Mouse (Mus musculus) embryonic facial prominence, embryonic 13.5 days (tissue): ENCODE measurements around the gene Fyb. TPM values are rescaled to one million over a fixed set of nuclear protein-coding genes. Genes with fewer than 3 reads are reported as not detected.

Source experiments
- ATAC-seq: fragments of 200-750 bp; cut with Nextera tagmentation; 2 replicates; pipeline ENCODE4 v1.8.0; 2017; ENCODE audit warnings: low read depth; ENCODE audit not compliant: insufficient number of reproducible peaks, insufficient read depth, low FRiP score, low TSS enrichment
- H3K27ac ChIP-seq: fragments of 300-500 bp; sonication (generic); 2 replicates; pipeline ENCODE4 v1.5.1; 2015; ENCODE audit warnings: moderate library complexity, mild to moderate bottlenecking, inconsistent platforms
- H3K27me3 ChIP-seq: fragments of 300-500 bp; sonication (generic); 2 replicates; pipeline ENCODE4 v1.6.1; 2015; ENCODE audit warnings: mild to moderate bottlenecking, inconsistent platforms
- H3K36me3 ChIP-seq: fragments of 300-500 bp; sonication (generic); 2 replicates; pipeline ENCODE4 v1.6.1; 2015; ENCODE audit warnings: mild to moderate bottlenecking, inconsistent platforms
- H3K4me1 ChIP-seq: fragments of 300-500 bp; sonication (generic); 2 replicates; pipeline ENCODE4 v1.6.1; 2015; ENCODE audit warnings: inconsistent platforms
- H3K4me2 ChIP-seq: fragments of 300-500 bp; sonication (generic); 2 replicates; pipeline ENCODE4 v1.6.1; 2015; ENCODE audit warnings: moderate library complexity, mild to moderate bottlenecking, inconsistent platforms
- H3K4me3 ChIP-seq: fragments of 300-500 bp; sonication (generic); 2 replicates; pipeline ENCODE4 v1.5.1; 2015; ENCODE audit warnings: mild to moderate bottlenecking, inconsistent platforms
- H3K9ac ChIP-seq: fragments of 300-500 bp; sonication (generic); 2 replicates; pipeline ENCODE4 v1.6.1; 2015; ENCODE audit warnings: mild to moderate bottlenecking, inconsistent platforms
- H3K9me3 ChIP-seq: fragments of 300-500 bp; sonication (generic); 2 replicates; pipeline ENCODE4 v1.6.1; 2016; ENCODE audit warnings: inconsistent platforms
- whole genome bisulfite sequencing: fragments of 180-500 bp; shearing (Covaris S2); methylation state at CpG from one replicate; pipeline ENCODE4 v1.1.7; 2015; ENCODE audit warnings: mixed read lengths; 5-methylcytosine and 5-hydroxymethylcytosine counted together
- polyA plus RNA-seq: library from polyadenylated mRNA; unstranded; fragments of >200 nt; fragmentation: Nextera tagmentation; extraction: Ambion mirVana; gene quantifications from 2 replicates; pipeline ENCODE4 v1.2.1, GENCODE M21; 2015

The Fyb gene
- polyA plus RNA-seq, 1 experiment from 2014 or later, result 4.6 TPM

- Histone ChIP-seq H3K9me3 (no peaks in the 10 kb centered on the region), H3K36me3 (no peaks in the 10 kb centered on the region), H3K27ac (no peak overlapping the region), H3K9ac (no peak overlapping the region), H3K4me1 (peaks cover 14% of the 10 kb centered on the region), H3K4me3 (no peak overlapping the region), H3K4me2 (no peak overlapping the region), H3K27me3 (no peaks in the 10 kb centered on the region)
- WGBS, result 82% methylated on average over 6 of the region's 6 CpGs
- ATAC-seq, result no peak
Measured at GRCm38 (mm10) chr15:6628431-6629077, 105.9 kb downstream of the Fyb start.

- no peak overlapping the region for H3K4me3 ChIP-seq
- H3K9ac ChIP-seq, result no peak overlapping the region
- H3K36me3 ChIP-seq, result no peaks in the 10 kb centered on the region
- WGBS, result 77% methylated on average over 4 of the region's 4 CpGs
- H3K4me1 ChIP-seq, result peaks cover 14% of the 10 kb centered on the region
- no peak overlapping the region for H3K4me2 ChIP-seq
- no peaks in the 10 kb centered on the region for H3K9me3 ChIP-seq
- ATAC-seq, result no peak
- H3K27me3 ChIP-seq, result no peaks in the 10 kb centered on the region
- H3K27ac ChIP-seq, result no peak overlapping the region
Measured at GRCm38 (mm10) chr15:6629174-6629573, 106.5 kb downstream of the Fyb start.

GRCm38 (mm10) chr15:6635405-6635804, 112.8 kb downstream of the Fyb start:
- Histone ChIP-seq H3K9ac (no peak overlapping the region), H3K4me3 (no peak overlapping the region), H3K9me3 (no peaks in the 10 kb centered on the region), H3K27ac (no peak overlapping the region), H3K36me3 (no peaks in the 10 kb centered on the region), H3K27me3 (no peaks in the 10 kb centered on the region), H3K4me2 (no peak overlapping the region), H3K4me1 (no peaks in the 10 kb centered on the region)
- ATAC-seq, result no peak
- WGBS, result 34% methylated on average over 3 of the region's 3 CpGs

- no peaks in the 10 kb centered on the region for H3K4me1 ChIP-seq
- WGBS, result 63% methylated on average over 5 of the region's 5 CpGs
Measured at GRCm38 (mm10) chr15:6642223-6642622, 119.6 kb downstream of the Fyb start.

GRCm38 (mm10) chr15:6645498-6645897, 122.8 kb downstream of the Fyb start:
- no peaks in the 10 kb centered on the region for H3K4me1 ChIP-seq
- no peak overlapping the region for H3K9ac ChIP-seq
- no peak for ATAC-seq
- H3K4me3 ChIP-seq, result no peak overlapping the region
- H3K36me3 ChIP-seq, result no peaks in the 10 kb centered on the region
- WGBS, result 68% methylated on average over 3 of the region's 3 CpGs
- H3K27ac ChIP-seq, result no peak overlapping the region
- H3K9me3 ChIP-seq, result no peaks in the 10 kb centered on the region
- no peak overlapping the region for H3K4me2 ChIP-seq
- H3K27me3 ChIP-seq, result no peaks in the 10 kb centered on the region

More at GRCm38 (mm10) chr15:6642223-6642622, 119.6 kb downstream of the Fyb start:
- Histone ChIP-seq H3K36me3 (no peaks in the 10 kb centered on the region), H3K4me2 (no peak overlapping the region), H3K9ac (no peak overlapping the region), H3K27ac (no peak overlapping the region), H3K4me3 (no peak overlapping the region), H3K27me3 (no peaks in the 10 kb centered on the region), H3K9me3 (no peaks in the 10 kb centered on the region)
- ATAC-seq, result no peak

GRCm38 (mm10) chr15:6647066-6647465, 124.4 kb downstream of the Fyb start:
- Histone ChIP-seq H3K4me2 (no peak overlapping the region), H3K27me3 (no peaks in the 10 kb centered on the region), H3K4me3 (no peak overlapping the region), H3K9me3 (no peaks in the 10 kb centered on the region), H3K4me1 (no peaks in the 10 kb centered on the region), H3K27ac (no peak overlapping the region), H3K36me3 (no peaks in the 10 kb centered on the region), H3K9ac (no peak overlapping the region)
- no peak for ATAC-seq
- WGBS, result 87% methylated on average over 1 of the region's 1 CpGs

GRCm38 (mm10) chr15:6648757-6649403, 126.2 kb downstream of the Fyb start:
- ATAC-seq, result no peak
- WGBS, result 76% methylated on average over 7 of the region's 7 CpGs
- H3K36me3 ChIP-seq, result no peaks in the 10 kb centered on the region
- H3K27ac ChIP-seq, result no peak overlapping the region
- H3K27me3 ChIP-seq, result no peaks in the 10 kb centered on the region
- no peaks in the 10 kb centered on the region for H3K4me1 ChIP-seq
- no peaks in the 10 kb centered on the region for H3K9me3 ChIP-seq
- no peak overlapping the region for H3K4me2 ChIP-seq
- no peak overlapping the region for H3K9ac ChIP-seq
- H3K4me3 ChIP-seq, result no peak overlapping the region

GRCm38 (mm10) chr15:6653046-6653445, 130.4 kb downstream of the Fyb start:
- Histone ChIP-seq H3K9me3 (no peaks in the 10 kb centered on the region), H3K27ac (no peak overlapping the region), H3K27me3 (no peaks in the 10 kb centered on the region), H3K4me1 (no peaks in the 10 kb centered on the region), H3K4me3 (no peak overlapping the region), H3K9ac (no peak overlapping the region), H3K4me2 (no peak overlapping the region), H3K36me3 (no peaks in the 10 kb centered on the region)
- ATAC-seq, result no peak
- 83% methylated on average over 4 of the region's 4 CpGs for WGBS

GRCm38 (mm10) chr15:6658081-6658480, 135.4 kb downstream of the Fyb start:
- H3K4me2 ChIP-seq, result no peak overlapping the region
- ATAC-seq, result no peak
- 90% methylated on average over 4 of the region's 4 CpGs for WGBS
- 0 out of 2 replicates have a peak, but pooled peaks cover 4% of the 10 kb centered on the region for H3K4me1 ChIP-seq
- no peak overlapping the region for H3K9ac ChIP-seq
- no peaks in the 10 kb centered on the region for H3K27me3 ChIP-seq
- no peaks in the 10 kb centered on the region for H3K9me3 ChIP-seq
- no peak overlapping the region for H3K27ac ChIP-seq
- H3K4me3 ChIP-seq, result no peak overlapping the region
- no peaks in the 10 kb centered on the region for H3K36me3 ChIP-seq

- Histone ChIP-seq H3K27me3 (no peaks in the 10 kb centered on the region), H3K9ac (no peak overlapping the region), H3K9me3 (no peaks in the 10 kb centered on the region), H3K27ac (no peak overlapping the region), H3K4me1 (0 out of 2 replicates have a peak, but pooled peaks cover 4% of the 10 kb centered on the region), H3K36me3 (no peaks in the 10 kb centered on the region), H3K4me3 (no peak overlapping the region), H3K4me2 (no peak overlapping the region)
- 48% methylated on average over 3 of the region's 3 CpGs for WGBS
- no peak for ATAC-seq
Measured at GRCm38 (mm10) chr15:6661951-6662350, 139.3 kb downstream of the Fyb start.

GRCm38 (mm10) chr15:6663991-6664390, 141.3 kb downstream of the Fyb start:
- 71% methylated on average over 7 of the region's 7 CpGs for WGBS
- Histone ChIP-seq H3K9ac (no peak overlapping the region), H3K27me3 (no peaks in the 10 kb centered on the region), H3K4me1 (peaks cover 7% of the 10 kb centered on the region; the same call in 1 of the 2 replicates), H3K27ac (no peak overlapping the region), H3K9me3 (no peaks in the 10 kb centered on the region), H3K4me3 (no peak overlapping the region), H3K36me3 (no peaks in the 10 kb centered on the region), H3K4me2 (no peak overlapping the region)
- ATAC-seq, result no peak

- peaks cover 3% of the 10 kb centered on the region; the same call in 1 of the 2 replicates for H3K4me1 ChIP-seq
- H3K9me3 ChIP-seq, result no peaks in the 10 kb centered on the region
- no peak overlapping the region for H3K27ac ChIP-seq
- H3K4me2 ChIP-seq, result no peak overlapping the region
- no peak for ATAC-seq
- H3K9ac ChIP-seq, result no peak overlapping the region
- no peaks in the 10 kb centered on the region for H3K27me3 ChIP-seq
- no peaks in the 10 kb centered on the region for H3K36me3 ChIP-seq
- WGBS, result 38% methylated on average over 5 of the region's 5 CpGs
- H3K4me3 ChIP-seq, result no peak overlapping the region
Measured at GRCm38 (mm10) chr15:6666072-6666471, 143.4 kb downstream of the Fyb start.
